Mouse (Mus musculus): ENCODE results near the gene Sub1. TPM values are rescaled to one million over a fixed set of nuclear protein-coding genes. Genes with fewer than 3 reads are reported as not detected.

Sub1 gene
- polyA plus RNA-seq, 1 experiment from 2014 or later = 460 TPM

DNA sequence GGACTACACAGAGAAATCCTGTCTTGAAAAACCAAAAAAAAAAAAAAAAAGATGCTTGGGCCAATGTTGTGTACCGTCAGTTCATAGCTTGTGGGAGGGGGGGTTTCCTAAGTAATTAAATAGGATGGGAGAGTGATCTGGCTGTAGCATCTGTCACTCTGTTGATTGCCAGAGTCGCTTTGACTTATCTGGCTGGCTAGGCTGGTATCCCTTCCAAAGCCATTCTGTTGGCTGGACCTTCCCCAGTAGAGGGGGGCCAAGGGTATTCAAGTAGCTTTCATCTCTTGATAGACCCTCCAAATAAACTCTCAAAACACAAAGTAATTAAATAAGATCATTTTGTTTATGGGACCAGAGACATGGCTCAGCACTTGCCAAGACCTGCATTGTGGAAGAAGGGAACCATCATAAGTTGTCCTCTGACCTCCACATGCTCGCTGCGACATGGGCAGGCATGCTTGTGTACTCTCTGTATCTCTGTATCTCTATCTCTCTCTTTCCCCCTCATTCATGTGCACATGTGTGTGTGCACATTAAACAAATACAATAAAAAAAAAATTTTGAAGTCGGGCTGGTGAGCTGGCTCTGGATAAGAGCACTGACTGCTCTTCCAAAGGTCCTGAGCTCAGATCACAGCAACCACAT, 31.5 kb downstream of the Sub1 start:
- WGBS = 78% methylated on average over 5 of the region's 5 CpGs
- Histone ChIP-seq H3K36me3 (ENCODE audit: control insufficient read depth, insufficient read depth) (no peaks in the 10 kb centered on the region), H3K4me2 (replicated peaks; ENCODE audit: low read depth) (no peak overlapping the region), H3K4me1 (replicated peaks; ENCODE audit: control insufficient read depth, insufficient read depth, low read length) (no peaks in the 10 kb centered on the region), H3K9me3 (ENCODE audit: control insufficient read depth) (no peaks in the 10 kb centered on the region), H3K27ac (ENCODE audit: low read depth, low read length) (no peak overlapping the region), H3K27me3 (replicated peaks; ENCODE audit: control insufficient read depth, insufficient read depth, low read length) (no peaks in the 10 kb centered on the region), H3K4me3 (ENCODE audit: low read depth, low read length) (no peak overlapping the region), H3K9ac (ENCODE audit: low read depth, low read length) (no peak overlapping the region)
- TF ChIP-seq CTCF (IDR thresholded peaks at IDR 0.05; ENCODE audit: low read depth) = no peak
- ATAC-seq = no peak

DNA sequence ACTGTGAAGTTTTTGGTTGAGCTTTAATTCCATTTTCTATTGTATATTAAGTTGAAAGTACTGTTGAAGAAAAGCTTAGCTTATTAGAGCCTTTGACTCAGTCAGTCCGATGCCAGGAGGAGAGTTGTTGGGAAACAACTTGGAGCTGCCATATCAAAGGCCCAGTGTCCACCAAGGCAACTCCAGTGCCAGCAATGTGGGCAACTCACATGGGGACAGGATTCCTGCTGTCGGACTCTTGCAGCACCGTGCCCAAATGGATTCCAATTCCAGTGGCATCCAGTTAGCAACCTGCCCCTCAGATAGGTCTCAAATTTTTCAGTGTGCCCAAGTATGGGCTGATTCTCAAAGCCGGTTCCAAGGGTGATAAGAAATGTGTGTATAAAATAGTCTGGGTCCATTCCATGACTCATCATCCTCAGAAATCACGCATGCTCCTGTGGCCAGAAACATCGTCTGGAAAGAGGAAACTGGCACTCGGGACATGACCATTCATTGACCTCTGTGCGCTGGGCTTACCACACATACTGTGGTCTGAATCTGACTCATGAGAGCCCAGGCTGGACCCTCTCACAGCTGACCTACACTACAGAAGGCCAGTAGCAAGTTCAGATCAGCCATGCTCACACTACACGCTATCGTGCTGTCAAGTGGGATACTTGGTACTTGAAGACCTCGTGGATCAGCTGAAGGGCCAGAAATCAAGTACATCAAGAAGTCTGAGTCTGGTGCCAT, 32.8 kb downstream of the Sub1 start:
- Histone ChIP-seq H3K4me3 (ENCODE audit: low read depth, low read length) (no peak overlapping the region), H3K4me2 (replicated peaks; ENCODE audit: low read depth) (no peak overlapping the region), H3K27ac (ENCODE audit: low read depth, low read length) (no peak overlapping the region), H3K4me1 (replicated peaks; ENCODE audit: control insufficient read depth, insufficient read depth, low read length) (no peaks in the 10 kb centered on the region), H3K27me3 (replicated peaks; ENCODE audit: control insufficient read depth, insufficient read depth, low read length) (no peaks in the 10 kb centered on the region), H3K9ac (ENCODE audit: low read depth, low read length) (no peak overlapping the region), H3K9me3 (ENCODE audit: control insufficient read depth) (no peaks in the 10 kb centered on the region), H3K36me3 (ENCODE audit: control insufficient read depth, insufficient read depth) (no peaks in the 10 kb centered on the region)
- 87% methylated on average over 11 of the region's 11 CpGs for WGBS
- ATAC-seq = no peak
- no peak for TF ChIP-seq CTCF (IDR thresholded peaks at IDR 0.05; ENCODE audit: low read depth)

DNA sequence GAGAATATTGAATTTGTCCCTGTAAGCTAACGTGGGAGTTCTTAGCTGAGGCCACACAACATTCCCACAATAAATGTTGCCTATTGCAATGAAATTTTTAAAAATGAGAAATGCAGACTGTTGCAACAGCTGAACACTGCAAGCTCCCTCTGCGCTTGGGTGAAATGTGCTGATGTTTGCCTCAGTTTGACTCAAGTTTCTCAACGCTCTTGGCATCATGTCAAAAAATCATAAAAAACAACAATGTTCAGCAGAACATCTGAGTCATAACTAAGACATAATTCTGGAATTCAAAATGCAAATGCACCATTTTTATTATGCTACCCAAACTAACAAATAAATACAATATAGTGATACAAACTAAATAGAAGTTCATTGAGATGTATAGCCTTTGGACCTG, 37.1 kb downstream of the Sub1 start:
- ATAC-seq = no peak
- no peak overlapping the region for H3K4me3 ChIP-seq (ENCODE audit: low read depth, low read length)
- no peak for TF ChIP-seq CTCF (IDR thresholded peaks at IDR 0.05; ENCODE audit: low read depth)
- WGBS = 86% methylated on average over 3 of the region's 3 CpGs
- H3K4me2 ChIP-seq (replicated peaks; ENCODE audit: low read depth) = no peak overlapping the region
- H3K27me3 ChIP-seq (replicated peaks; ENCODE audit: control insufficient read depth, insufficient read depth, low read length) = no peaks in the 10 kb centered on the region
- no peak overlapping the region for H3K27ac ChIP-seq (ENCODE audit: low read depth, low read length)
- H3K4me1 ChIP-seq (replicated peaks; ENCODE audit: control insufficient read depth, insufficient read depth, low read length) = no peaks in the 10 kb centered on the region
- H3K9me3 ChIP-seq (ENCODE audit: control insufficient read depth) = no peaks in the 10 kb centered on the region
- H3K9ac ChIP-seq (ENCODE audit: low read depth, low read length) = no peak overlapping the region
- no peaks in the 10 kb centered on the region for H3K36me3 ChIP-seq (ENCODE audit: control insufficient read depth, insufficient read depth)

DNA sequence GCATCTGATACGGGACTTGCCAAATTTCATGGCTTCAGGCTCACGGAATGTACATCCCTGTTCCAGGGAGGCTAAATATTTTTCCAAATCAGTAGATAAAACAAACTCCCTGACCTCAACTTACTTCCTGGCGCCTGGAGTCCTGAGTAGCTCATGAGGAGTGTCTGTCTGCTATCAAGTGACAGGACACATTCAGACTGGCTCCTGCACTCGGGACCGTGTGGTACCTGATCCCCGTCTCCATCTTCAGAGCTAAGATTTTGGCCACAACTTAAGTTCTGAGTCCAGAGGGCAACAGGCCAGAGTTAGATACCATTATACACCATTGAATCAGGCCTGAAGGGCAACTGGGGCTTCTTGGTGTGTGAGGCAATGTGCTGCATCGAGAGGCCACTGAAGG, 40.7 kb downstream of the Sub1 start:
- Histone ChIP-seq H3K9ac (ENCODE audit: low read depth, low read length) (no peak overlapping the region), H3K27me3 (replicated peaks; ENCODE audit: control insufficient read depth, insufficient read depth, low read length) (no peaks in the 10 kb centered on the region), H3K27ac (ENCODE audit: low read depth, low read length) (no peak overlapping the region), H3K4me2 (replicated peaks; ENCODE audit: low read depth) (no peak overlapping the region), H3K4me3 (ENCODE audit: low read depth, low read length) (no peak overlapping the region), H3K9me3 (ENCODE audit: control insufficient read depth) (no peaks in the 10 kb centered on the region), H3K4me1 (replicated peaks; ENCODE audit: control insufficient read depth, insufficient read depth, low read length) (no peaks in the 10 kb centered on the region), H3K36me3 (ENCODE audit: control insufficient read depth, insufficient read depth) (no peaks in the 10 kb centered on the region)
- no peak for ATAC-seq
- no peak for TF ChIP-seq CTCF (IDR thresholded peaks at IDR 0.05; ENCODE audit: low read depth)
- 73% methylated on average over 7 of the region's 7 CpGs for WGBS

DNA sequence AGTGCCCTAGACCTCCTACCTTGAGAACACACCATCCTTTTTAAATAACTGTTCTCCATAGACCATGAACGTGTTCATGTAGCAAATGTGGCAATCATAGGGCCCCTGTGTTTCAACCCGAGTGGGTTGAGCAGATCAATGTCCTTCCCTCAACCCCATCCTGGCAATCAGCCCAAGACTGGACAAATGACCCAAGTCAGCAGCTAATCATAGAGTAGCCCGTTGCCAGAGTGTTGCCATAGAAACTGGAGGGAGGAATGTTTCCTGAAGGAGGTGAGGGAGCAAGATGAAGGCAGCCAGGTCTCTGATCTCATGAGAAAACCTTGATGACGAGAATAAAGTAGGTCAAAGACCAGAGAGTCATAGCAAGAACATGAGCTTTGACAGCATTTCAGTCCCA, 42.6 kb downstream of the Sub1 start:
- H3K4me2 ChIP-seq (replicated peaks; ENCODE audit: low read depth) = no peak overlapping the region
- no peaks in the 10 kb centered on the region for H3K9me3 ChIP-seq (ENCODE audit: control insufficient read depth)
- no peak overlapping the region for H3K4me3 ChIP-seq (ENCODE audit: low read depth, low read length)
- no peaks in the 10 kb centered on the region for H3K36me3 ChIP-seq (ENCODE audit: control insufficient read depth, insufficient read depth)
- H3K27me3 ChIP-seq (replicated peaks; ENCODE audit: control insufficient read depth, insufficient read depth, low read length) = no peaks in the 10 kb centered on the region
- ATAC-seq = no peak
- no peaks in the 10 kb centered on the region for H3K4me1 ChIP-seq (replicated peaks; ENCODE audit: control insufficient read depth, insufficient read depth, low read length)
- TF ChIP-seq CTCF (IDR thresholded peaks at IDR 0.05; ENCODE audit: low read depth) = no peak
- H3K27ac ChIP-seq (ENCODE audit: low read depth, low read length) = no peak overlapping the region
- WGBS = 56% methylated on average over 4 of the region's 4 CpGs
- H3K9ac ChIP-seq (ENCODE audit: low read depth, low read length) = no peak overlapping the region

DNA sequence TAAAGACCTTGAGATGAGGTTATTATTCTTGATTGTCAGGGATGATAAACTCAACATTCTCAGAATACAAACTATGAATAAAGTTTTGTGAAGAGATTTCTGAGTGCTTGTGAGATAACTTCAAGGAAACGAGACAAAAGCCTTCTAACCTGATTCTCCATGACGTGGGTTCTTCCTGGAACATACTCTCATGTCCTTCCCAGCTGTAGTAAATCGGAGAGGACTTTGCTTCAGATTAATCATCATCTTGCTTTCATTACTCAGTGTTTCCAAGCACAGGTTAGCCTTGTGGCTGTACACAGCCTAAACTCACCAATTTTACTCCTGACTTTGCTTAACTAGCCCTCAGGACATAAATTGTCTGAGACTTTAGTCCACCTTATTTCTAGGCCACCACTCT, 44.6 kb downstream of the Sub1 start:
- Histone ChIP-seq H3K9ac (ENCODE audit: low read depth, low read length) (no peak overlapping the region), H3K27ac (ENCODE audit: low read depth, low read length) (no peak overlapping the region), H3K4me2 (replicated peaks; ENCODE audit: low read depth) (no peak overlapping the region), H3K9me3 (ENCODE audit: control insufficient read depth) (no peaks in the 10 kb centered on the region), H3K4me3 (ENCODE audit: low read depth, low read length) (no peak overlapping the region), H3K27me3 (replicated peaks; ENCODE audit: control insufficient read depth, insufficient read depth, low read length) (no peaks in the 10 kb centered on the region), H3K4me1 (replicated peaks; ENCODE audit: control insufficient read depth, insufficient read depth, low read length) (no peaks in the 10 kb centered on the region), H3K36me3 (ENCODE audit: control insufficient read depth, insufficient read depth) (no peaks in the 10 kb centered on the region)
- 66% methylated on average over 3 of the region's 3 CpGs for WGBS
- ATAC-seq = no peak
- no peak for TF ChIP-seq CTCF (IDR thresholded peaks at IDR 0.05; ENCODE audit: low read depth)

Measured in intestine, postnatal 0 days (tissue).